Mouse (Mus musculus): ENCODE measurements at regions not wholly inside any gene's neighbourhood (a gene's known extent, or its start where the extent isn't known, plus 50 kb on each side); places are given as distances from the start of the nearest gene placed in this dataset.

GRCm38 (mm10) chr7:36829710-36830109 is 131.8 kb downstream of the Tshz3 start:
- DNase-seq: no peak

DNA sequence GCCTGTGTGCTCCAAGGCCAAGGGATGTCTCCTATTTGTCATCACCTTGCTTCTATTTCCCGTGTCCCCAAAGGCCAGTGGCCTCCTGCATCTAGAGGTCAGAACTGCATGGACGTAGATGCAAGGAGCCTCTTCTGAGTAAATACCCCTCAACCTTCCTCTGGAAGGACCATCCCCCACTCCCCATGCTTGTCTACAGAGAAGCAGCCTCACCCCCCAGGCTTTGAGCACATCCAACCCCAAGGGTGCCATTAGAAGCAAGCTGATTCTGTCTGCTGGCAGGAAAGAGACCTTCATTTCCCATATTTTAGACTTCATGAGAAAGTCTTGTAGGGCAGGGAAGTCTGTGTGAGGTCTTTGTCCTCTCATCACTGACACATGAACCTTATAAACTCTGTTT is 132.2 kb downstream of the Tshz3 start:
- DNase-seq: no peak

DNA sequence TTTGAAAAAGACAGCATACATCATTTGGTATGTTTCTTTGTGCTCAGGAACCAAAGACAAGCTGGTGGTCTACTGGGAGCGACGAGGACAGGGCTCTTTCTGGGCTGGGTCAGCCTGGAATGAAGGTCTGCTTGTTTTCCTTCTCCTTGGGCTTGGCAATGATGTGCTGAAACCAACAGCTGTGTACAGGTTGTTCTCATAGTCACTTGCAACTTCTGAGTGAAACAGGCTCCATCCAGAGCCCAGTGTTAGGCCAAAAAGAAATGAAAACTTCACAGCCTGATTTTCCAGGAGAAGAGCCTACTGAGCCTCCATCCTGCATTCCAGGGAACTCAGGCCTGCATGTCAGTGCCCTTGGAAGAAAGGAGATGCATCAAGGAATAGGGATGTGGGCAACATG is 150.4 kb downstream of the Tshz3 start:
- DNase-seq: no peak

DNA sequence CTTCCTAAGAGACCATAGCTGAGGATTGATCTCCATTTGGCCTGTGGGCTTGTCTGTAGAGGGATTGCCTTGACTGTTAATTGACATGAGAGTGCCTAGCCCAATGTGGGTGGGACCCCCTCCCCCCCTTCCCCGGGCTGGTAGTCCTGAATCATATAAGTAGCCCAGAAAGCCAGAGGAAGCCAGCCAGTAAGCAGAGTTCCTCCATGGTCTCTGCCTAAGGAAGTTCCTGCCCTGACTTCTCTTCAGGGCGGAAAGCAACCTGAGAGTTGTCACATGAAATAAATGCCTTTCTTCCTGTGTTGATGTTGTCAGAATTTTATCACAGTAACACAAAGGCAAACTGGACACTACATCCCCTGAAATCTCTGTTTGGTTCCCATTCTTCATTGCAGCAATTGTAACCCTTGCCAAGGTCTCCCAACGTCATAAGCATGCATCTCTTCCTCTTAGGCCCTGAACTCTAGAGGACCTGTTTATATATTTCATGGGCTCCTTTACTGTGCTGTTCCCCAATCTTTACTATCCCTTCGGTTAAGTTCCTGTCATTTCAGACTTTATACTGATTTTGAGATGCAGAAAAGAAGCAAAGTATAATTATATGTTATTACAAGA is 153.5 kb downstream of the Tshz3 start:
- DNase-seq: no peak

GRCm38 (mm10) chr7:36854308-36854707 is 156.4 kb downstream of the Tshz3 start:
- DNase-seq: no peak

DNA sequence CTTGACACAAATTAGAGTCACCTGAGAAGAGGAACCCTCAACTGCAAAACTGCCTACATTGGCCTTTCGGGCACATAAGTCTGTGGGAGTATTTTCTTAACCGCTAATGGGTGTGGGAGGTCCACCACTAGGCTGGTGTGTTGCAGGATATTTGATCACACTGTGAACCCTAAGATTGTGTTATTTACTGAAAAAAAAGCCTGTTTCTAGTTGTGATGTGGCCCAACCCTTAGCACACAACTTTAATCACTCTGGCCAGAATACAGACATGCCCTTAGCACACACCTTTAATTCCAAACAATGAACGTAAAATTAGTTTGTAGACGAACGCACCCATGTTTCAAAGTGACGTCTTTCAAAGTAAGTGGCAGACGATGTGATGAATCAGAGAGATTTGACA is 161.5 kb downstream of the Tshz3 start:
- no peak for DNase-seq

- DNase-seq: no peak
Observed at GRCm38 (mm10) chr7:36862481-36862880, 164.6 kb downstream of the Tshz3 start.

- DNase-seq: no peak
Observed at GRCm38 (mm10) chr7:36863745-36864144, 165.8 kb downstream of the Tshz3 start.

GRCm38 (mm10) chr7:36864675-36865074 is 166.8 kb downstream of the Tshz3 start:
- DNase-seq: no peak

DNA sequence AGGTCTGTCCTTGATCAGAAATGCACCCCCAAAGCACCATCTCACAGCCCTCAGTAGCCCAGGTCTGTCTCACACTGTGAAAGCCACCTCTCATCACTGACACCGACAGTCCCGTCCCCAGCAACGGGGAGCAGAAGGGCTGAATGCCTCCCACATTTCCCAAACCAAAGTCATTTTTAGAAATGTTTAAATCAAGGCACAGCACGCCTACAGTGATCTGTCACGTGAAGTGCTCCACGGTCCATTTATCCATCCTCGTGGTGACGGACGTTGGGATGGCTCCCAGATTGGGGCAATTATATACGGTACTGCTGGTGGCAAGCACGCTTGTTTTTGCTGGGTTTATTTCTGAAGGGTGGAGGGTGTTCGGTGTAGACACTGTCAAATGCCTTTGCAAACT is 168.7 kb downstream of the Tshz3 start:
- DNase-seq: no peak

- DNase-seq: no peak
Observed at GRCm38 (mm10) chr7:36874004-36874403, 176.1 kb downstream of the Tshz3 start.

DNA sequence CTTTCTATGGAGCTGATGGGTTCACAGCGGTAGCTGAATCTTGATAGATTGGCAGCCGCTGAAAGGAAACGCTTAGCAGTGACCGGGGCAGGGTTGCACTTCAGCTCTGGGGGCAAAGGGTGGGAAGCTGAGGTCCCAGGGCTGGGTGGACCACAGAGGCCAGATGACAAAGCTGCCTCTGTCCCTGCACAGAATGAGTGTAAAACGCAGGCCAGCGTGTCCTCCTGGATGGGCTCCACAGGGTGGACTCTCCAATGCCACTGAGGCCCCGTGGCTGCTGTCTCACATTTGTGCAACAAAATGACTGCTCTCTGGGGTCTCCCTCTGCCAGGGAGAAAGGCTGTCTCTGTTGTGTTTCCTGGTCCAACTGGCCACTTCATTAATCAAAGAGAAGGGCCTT is 179.8 kb downstream of the Tshz3 start:
- no peak for DNase-seq

- peak; percentile 13 to 29 for DNase-seq
Observed at GRCm38 (mm10) chr7:36892776-36893500, 195.0 kb downstream of the Tshz3 start.

DNA sequence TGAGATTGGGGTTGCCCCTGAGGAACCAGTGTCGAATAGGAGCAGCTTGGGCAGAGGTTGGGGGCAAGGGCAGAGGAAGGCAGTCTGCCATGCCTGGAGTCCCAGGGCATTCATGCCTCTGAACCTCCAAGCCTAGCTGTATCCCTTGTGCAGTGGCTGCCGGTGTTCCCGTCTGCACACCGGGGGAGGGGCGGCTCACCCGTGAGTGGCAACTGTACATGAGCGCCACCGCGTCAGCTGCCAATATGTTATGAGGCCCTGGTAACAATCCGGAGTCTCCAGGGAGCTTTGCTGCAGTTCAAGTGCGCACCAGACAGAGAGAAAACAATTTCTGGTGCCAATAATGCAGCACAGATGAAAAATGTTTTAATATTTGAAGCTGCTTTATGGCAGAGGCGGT is 198.4 kb downstream of the Tshz3 start:
- no peak for DNase-seq

GRCm38 (mm10) chr7:36901537-36901936 is 203.6 kb downstream of the Tshz3 start:
- DNase-seq: no peak

DNA sequence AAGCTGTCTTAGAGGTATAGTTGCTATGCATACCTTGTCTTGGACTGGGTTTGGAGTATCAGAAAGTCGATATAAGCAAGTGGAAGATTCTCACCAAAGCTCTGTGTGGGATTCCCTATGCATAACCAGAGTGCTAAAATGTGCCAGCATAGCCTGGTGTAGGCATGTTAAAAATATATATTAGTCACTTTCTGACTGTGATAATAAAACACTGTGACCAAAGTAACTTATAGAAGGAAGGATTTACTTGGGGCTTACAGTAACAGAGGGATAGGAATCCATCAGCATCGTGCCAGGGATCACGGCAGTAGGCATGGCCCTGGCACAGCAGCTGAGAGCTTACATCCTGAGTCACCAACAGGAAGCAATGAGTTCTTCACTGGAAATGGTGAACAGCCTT is 215.4 kb downstream of the Tshz3 start:
- no peak for DNase-seq

DNA sequence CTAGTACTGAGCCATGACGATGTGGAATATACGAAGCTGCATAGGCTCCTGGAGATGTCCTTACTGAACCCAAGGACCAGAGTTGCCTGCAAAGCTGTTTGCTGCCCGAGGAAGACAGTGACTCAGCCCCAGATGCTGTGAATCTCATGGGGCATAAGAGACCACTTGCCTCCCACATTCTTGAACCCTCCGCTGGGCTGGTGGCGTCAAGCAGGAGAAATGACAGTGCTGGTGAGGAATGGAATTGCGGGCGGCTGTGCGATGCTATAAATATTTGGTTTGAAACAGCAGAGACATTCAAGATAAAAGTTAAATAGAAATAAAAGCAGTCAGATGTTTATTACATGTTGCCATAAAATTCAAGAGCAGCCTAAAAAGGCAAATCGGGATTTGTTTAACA is 216.3 kb downstream of the Tshz3 start:
- no peak for DNase-seq

DNA sequence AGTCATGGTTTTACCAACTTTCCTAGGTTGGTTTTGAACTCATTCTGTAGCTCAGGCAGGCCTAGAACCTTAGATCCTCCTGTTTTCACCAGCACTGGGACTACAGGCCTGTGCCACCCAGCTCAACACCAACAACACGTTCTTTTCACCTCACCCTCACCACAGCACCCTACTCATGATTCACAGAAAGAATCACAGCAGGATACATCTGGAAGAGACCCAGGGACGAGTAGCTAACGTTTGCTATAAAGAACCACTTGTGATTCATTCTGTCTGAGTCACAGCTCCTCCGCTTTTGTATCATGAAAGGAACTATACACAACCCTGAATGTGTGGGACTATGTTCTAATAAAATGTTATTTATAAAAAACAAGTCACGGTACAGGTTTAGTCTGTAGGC is 217.3 kb downstream of the Tshz3 start:
- no peak for DNase-seq

DNA sequence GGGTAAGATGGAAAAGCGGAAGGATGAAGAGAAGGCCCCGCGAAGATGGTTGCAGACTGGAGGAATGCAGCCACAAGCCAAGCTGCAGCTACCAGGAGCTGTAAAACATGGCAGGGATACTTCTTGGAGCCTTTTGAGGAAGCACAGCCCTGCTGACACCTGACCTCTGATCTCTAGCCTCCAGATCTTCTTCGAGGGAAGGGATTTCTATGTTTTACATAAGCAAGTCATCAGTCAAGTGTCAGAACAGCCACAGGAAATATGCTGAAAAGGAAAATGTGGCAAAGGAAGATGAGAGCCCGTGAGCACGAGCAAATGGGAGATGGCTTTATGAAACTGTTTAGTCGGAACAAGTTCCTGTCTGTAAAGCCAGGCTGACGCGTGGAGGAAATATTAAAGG is 219.1 kb downstream of the Tshz3 start:
- no peak for DNase-seq

- no peak for DNase-seq
Observed at GRCm38 (mm10) chr7:36919413-36919812, 221.5 kb downstream of the Tshz3 start.

- DNase-seq: no peak
Observed at GRCm38 (mm10) chr7:36921003-36921402, 223.1 kb downstream of the Tshz3 start.

- no peak for DNase-seq
Observed at GRCm38 (mm10) chr7:36933490-36933889, 235.6 kb downstream of the Tshz3 start.

- DNase-seq: no peak
Observed at GRCm38 (mm10) chr7:36934792-36935555, 237.1 kb downstream of the Tshz3 start.

DNA sequence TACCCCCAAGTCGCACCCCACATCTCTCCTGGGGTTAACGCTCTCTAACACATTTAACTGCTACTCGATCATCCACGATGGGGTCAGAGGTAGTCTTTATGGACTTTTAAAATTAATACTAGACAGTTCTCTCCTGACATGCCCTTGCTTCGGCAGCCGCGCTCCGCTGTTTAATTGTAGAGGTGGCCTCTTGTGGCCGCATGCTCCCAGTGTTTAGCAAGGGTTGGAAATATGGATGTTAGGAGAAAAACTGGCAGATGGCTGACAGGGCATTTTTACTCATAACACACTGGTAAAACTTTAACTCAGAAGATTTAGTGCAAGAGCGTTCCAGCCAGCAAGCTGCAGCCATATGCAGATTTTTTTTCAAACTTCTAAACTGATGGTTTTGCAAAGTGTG is 242.7 kb downstream of the Tshz3 start:
- DNase-seq: no peak

Data from cerebellum, postnatal 36 days (tissue).